Mouse (Mus musculus): ENCODE measurements around the gene Sema4a. TPM values are rescaled to one million over a fixed set of nuclear protein-coding genes. Genes with fewer than 3 reads are reported as not detected.

Gene Sema4a
- polyA plus RNA-seq, 1 experiment from 2014 or later: 1.7 TPM

DNA sequence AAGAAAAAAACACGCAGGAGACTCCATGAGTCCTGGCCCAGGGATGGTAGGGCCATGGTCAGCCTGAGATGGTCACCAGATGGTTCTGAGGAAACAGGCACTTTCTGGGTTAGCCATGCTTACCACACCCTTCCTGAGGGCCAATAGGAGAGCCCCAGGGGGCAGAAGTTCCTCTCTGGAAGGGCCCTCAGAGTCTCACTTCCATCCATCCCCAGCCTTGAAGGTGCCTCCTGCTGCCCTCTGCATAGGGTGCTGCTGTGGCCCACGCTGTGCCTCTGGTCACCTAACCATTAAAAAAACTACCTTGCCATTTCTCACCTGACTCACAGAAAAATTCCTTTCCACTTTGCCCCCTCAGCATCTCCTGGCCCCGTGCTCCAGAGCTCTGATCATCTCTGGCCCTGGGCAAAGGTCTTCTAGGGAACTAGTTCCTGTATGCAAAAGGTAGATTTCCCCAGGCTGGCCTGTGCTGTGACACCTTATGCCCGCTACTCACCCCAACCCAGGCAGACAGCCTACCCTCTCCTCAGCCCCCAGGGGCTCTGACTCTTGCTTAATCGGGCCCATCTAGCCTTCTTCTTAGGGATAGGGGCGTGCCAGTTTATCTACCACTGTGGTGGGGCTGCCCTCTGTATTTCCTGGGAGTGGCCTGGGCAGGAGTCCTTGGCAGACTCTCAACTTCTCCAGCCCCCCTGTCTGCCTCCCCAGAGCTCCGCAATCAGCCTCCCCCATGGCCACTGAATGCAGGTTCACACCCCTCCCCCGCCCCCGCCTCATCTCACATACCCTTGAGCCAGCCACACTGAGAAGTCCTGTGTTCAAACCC lies 6.0 kb downstream of the Sema4a start:
- Histone ChIP-seq H3K4me3 (no peak overlapping the region), H3K27me3 (replicated peaks) (peaks cover 94% of the 10 kb centered on the region), H3K4me2 (no peak overlapping the region), H3K9me3 (no peaks in the 10 kb centered on the region), H3K27ac (replicated peaks) (no peak overlapping the region), H3K9ac (peak overlapping the region; percentile 61; the same call in 1 of the 2 replicates), H3K36me3 (no peaks in the 10 kb centered on the region), H3K4me1 (peaks cover 9% of the 10 kb centered on the region)
- 33% methylated on average over 9 of the region's 9 CpGs for WGBS
- no peak for ATAC-seq (ENCODE audit: extremely low read depth, insufficient number of reproducible peaks, low FRiP score, low TSS enrichment)

DNA sequence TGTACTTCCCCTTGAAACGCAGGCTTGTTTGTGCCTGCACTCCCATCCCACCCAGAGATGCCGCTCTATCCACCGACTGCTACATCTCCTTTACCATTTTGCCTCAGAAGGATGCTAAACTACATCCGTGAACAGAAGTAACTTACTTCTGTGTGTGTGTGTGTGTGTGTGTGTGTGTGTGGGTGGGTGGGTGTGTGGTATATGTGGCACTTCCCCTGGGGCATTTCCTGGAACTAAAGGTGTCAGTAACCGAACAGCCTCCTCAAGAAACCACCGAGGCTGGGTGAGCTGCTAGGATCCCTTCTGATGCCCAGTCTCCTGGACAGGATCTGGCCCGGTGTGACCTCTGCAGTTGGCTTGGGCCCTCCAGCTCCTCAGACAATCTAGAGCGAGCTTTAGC lies 7.0 kb downstream of the Sema4a start:
- Histone ChIP-seq H3K27ac (replicated peaks) (no peak overlapping the region), H3K4me1 (peaks cover 18% of the 10 kb centered on the region), H3K36me3 (no peaks in the 10 kb centered on the region), H3K9ac (no peak overlapping the region), H3K9me3 (no peaks in the 10 kb centered on the region), H3K4me2 (no peak overlapping the region), H3K27me3 (replicated peaks) (peaks cover 93% of the 10 kb centered on the region), H3K4me3 (no peak overlapping the region)
- no peak for ATAC-seq (ENCODE audit: extremely low read depth, insufficient number of reproducible peaks, low FRiP score, low TSS enrichment)
- 73% methylated on average over 8 of the region's 8 CpGs for WGBS

DNA sequence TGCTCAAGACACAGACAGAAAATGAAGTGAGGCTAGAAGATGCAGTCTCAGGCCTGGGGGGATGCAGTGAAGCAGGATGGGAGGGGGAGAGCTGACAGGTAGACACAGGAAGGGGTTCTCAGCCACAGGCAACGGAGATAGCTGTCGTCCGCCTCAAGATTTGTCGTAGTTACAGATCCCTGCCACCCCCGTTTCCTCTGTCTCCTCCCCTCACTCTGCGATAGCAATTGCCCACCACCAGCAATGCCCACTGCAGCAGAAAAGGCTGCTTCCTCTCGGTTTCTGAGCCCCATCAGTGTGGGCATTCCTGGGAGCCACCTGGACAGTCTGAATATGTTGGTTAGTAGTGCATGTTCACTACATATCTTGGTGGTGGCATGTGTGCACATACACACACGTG lies 7.6 kb downstream of the Sema4a start:
- Histone ChIP-seq H3K27me3 (replicated peaks) (peaks cover 93% of the 10 kb centered on the region), H3K9me3 (no peaks in the 10 kb centered on the region), H3K27ac (replicated peaks) (no peak overlapping the region), H3K4me2 (no peak overlapping the region), H3K36me3 (no peaks in the 10 kb centered on the region), H3K9ac (no peak overlapping the region), H3K4me1 (peaks cover 18% of the 10 kb centered on the region), H3K4me3 (no peak overlapping the region)
- WGBS: 46% methylated on average over 8 of the region's 8 CpGs
- ATAC-seq (ENCODE audit: extremely low read depth, insufficient number of reproducible peaks, low FRiP score, low TSS enrichment): no peak

GRCm38 (mm10) chr3:88452716-88453115 lies 8.3 kb downstream of the Sema4a start:
- H3K4me3 ChIP-seq: no peak overlapping the region
- H3K27ac ChIP-seq (replicated peaks): no peak overlapping the region
- peaks cover 88% of the 10 kb centered on the region for H3K27me3 ChIP-seq (replicated peaks)
- peaks cover 24% of the 10 kb centered on the region for H3K4me1 ChIP-seq
- no peak for ATAC-seq (ENCODE audit: extremely low read depth, insufficient number of reproducible peaks, low FRiP score, low TSS enrichment)
- WGBS: 60% methylated on average over 6 of the region's 6 CpGs
- H3K36me3 ChIP-seq: no peaks in the 10 kb centered on the region
- no peaks in the 10 kb centered on the region for H3K9me3 ChIP-seq
- H3K9ac ChIP-seq: no peak overlapping the region
- H3K4me2 ChIP-seq: no peak overlapping the region

GRCm38 (mm10) chr3:88452246-88452645 lies 8.7 kb downstream of the Sema4a start:
- Histone ChIP-seq H3K9ac (no peak overlapping the region), H3K36me3 (no peaks in the 10 kb centered on the region), H3K27ac (replicated peaks) (no peak overlapping the region), H3K4me1 (peaks cover 27% of the 10 kb centered on the region), H3K4me3 (no peak overlapping the region), H3K27me3 (replicated peaks) (peaks cover 86% of the 10 kb centered on the region), H3K4me2 (no peak overlapping the region), H3K9me3 (no peaks in the 10 kb centered on the region)
- 61% methylated on average over 5 of the region's 5 CpGs for WGBS
- no peak for ATAC-seq (ENCODE audit: extremely low read depth, insufficient number of reproducible peaks, low FRiP score, low TSS enrichment)

DNA sequence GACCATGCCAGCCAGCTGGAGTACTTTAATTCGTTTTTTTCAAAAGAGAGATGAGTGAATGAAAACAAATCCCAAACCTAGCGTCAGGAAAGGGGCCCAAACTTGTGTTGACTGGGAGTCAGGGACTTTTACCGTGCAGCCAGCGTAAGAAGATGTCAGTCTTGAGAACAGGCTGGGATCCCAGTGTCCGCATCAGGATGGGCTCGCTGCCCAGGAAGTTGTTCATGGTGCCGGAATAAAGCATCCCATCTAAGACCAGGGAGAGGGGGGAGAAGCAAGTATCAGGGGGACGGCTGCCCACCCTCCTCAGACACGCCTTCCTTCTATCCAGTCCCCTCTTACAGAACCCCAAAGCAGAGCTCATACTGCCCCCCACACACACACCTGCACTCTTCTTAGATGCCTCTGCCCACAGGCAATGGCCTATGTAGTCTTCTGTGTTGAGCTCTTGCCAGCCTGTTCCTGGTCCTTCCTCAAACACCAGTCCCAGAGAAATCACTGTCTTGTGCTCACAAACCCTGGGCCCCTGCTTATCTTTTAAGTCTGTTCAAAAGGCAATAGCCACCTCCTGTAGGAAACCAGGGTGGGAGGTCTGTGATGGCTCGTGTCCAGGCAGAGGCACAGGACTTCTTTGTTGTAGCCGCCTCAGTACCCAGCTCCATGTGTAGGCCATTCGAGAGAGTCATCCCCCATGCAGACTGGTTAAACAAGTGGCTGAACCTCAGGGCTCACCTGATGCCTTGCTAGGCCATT lies 10.4 kb downstream of the Sema4a start:
- Histone ChIP-seq H3K4me2 (no peak overlapping the region), H3K4me3 (no peak overlapping the region), H3K36me3 (no peaks in the 10 kb centered on the region), H3K9ac (no peak overlapping the region), H3K9me3 (no peaks in the 10 kb centered on the region), H3K27ac (replicated peaks) (no peak overlapping the region), H3K4me1 (peaks cover 31% of the 10 kb centered on the region), H3K27me3 (replicated peaks) (peaks cover 74% of the 10 kb centered on the region)
- ATAC-seq (ENCODE audit: extremely low read depth, insufficient number of reproducible peaks, low FRiP score, low TSS enrichment): no peak
- WGBS: 66% methylated on average over 12 of the region's 12 CpGs

DNA sequence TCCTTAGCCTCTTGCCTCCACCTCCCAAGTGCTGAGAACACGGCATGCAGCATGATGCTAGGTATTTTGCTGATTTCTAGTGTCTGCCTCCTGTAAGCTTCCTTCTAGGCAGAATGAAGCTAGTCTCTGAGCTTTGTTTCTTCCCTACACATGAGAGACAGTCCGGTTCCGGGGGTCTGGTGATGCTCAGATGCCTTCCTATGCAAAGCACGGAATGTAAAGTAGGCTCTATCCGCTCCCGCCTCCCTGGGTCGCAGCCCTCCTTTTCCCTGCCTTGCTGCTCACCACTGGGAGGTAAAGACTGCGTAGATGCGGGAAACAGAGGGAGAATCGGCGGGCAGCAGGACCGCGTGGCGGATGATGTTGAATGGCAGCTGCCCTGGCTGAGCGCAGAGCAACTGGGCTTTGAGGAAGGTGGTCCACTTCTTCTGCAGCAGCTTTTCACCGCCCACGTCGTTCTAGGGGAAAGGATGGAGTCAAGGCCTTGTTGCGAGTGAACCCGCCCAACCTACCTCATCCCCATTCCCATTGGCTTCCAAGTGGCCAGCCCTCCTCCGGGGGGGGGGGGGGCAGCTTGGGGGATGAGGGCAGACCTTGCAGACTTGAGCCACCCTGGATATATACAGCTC lies 11.5 kb downstream of the Sema4a start:
- peaks cover 69% of the 10 kb centered on the region for H3K27me3 ChIP-seq (replicated peaks)
- no peak for ATAC-seq (ENCODE audit: extremely low read depth, insufficient number of reproducible peaks, low FRiP score, low TSS enrichment)
- H3K4me1 ChIP-seq: peaks cover 25% of the 10 kb centered on the region
- peak overlapping the region; percentile 34 for H3K4me3 ChIP-seq
- peak overlapping the region; percentile 64 for H3K4me2 ChIP-seq
- no peaks in the 10 kb centered on the region for H3K36me3 ChIP-seq
- no peak overlapping the region for H3K27ac ChIP-seq (replicated peaks)
- H3K9me3 ChIP-seq: no peaks in the 10 kb centered on the region
- 9% methylated on average over 21 of the region's 21 CpGs for WGBS
- H3K9ac ChIP-seq: peak overlapping the region; percentile 63; the same call in 1 of the 2 replicates

DNA sequence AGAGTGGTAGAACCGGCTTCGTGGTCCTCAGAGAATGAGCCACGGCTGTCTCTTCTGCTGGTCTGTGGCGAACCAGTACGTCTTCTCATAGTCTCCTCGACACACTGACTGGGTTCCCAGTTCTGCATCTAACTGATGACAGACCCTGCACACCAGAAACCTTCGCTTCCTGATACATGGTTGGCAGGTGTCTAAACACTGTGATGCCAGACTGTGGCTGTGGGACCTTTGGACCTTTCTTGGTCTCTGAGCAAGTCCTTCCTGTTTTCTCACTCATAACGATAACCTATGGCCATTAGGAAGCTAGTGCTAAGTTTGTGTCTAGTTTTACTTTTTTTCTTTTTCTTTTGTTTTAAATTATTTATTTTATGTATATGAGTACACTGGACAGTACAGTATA lies 12.5 kb downstream of the Sema4a start:
- no peak overlapping the region for H3K4me3 ChIP-seq
- ATAC-seq (ENCODE audit: extremely low read depth, insufficient number of reproducible peaks, low FRiP score, low TSS enrichment): no peak
- H3K36me3 ChIP-seq: no peaks in the 10 kb centered on the region
- no peaks in the 10 kb centered on the region for H3K9me3 ChIP-seq
- H3K27me3 ChIP-seq (replicated peaks): peaks cover 58% of the 10 kb centered on the region
- no peak overlapping the region for H3K4me2 ChIP-seq
- 87% methylated on average over 8 of the region's 8 CpGs for WGBS
- H3K4me1 ChIP-seq: peaks cover 25% of the 10 kb centered on the region
- no peak overlapping the region for H3K9ac ChIP-seq
- H3K27ac ChIP-seq (replicated peaks): no peak overlapping the region

- ATAC-seq (ENCODE audit: extremely low read depth, insufficient number of reproducible peaks, low FRiP score, low TSS enrichment): no peak
- Histone ChIP-seq H3K27ac (replicated peaks) (no peak overlapping the region), H3K36me3 (no peaks in the 10 kb centered on the region), H3K9me3 (no peaks in the 10 kb centered on the region), H3K27me3 (replicated peaks) (peaks cover 51% of the 10 kb centered on the region), H3K4me2 (no peak overlapping the region), H3K9ac (no peak overlapping the region), H3K4me3 (no peak overlapping the region), H3K4me1 (peaks cover 25% of the 10 kb centered on the region)
- WGBS: 47% methylated on average over 8 of the region's 8 CpGs
These were observed 13.3 kb downstream of the Sema4a start for GRCm38 (mm10) chr3:88447676-88448183.

DNA sequence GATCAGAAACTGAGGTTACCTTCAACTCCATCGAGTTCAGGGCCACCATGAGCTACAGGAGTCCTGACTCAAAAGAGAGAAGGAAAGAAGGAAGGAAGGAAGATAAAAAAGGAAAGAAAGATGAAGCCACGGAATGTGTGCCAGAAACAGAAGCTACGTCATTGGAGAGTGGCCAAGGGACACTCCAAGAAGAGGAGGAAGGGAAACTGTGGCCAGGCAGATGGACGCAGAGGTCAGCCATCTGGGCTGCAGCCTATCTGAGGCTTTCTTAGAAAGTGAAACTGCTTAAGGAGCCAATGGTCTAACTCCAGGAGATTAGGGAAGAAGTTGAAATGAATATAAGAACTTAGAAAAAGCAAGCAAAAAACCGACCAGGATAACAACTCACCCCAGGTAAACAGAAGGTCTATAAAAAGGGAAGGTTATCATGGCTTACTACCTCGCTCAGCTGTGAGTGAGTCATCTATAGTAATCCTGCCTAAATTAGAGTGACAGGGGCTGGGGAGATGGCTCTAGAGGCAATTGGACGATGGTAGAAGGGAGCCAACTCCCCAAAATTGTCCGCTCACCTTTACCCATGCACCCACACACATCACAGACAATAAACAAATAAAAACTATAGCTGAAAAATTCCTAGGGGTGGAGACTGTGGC lies 14.4 kb downstream of the Sema4a start:
- no peak for ATAC-seq (ENCODE audit: extremely low read depth, insufficient number of reproducible peaks, low FRiP score, low TSS enrichment)
- Histone ChIP-seq H3K4me1 (peaks cover 25% of the 10 kb centered on the region), H3K27ac (replicated peaks) (no peak overlapping the region), H3K27me3 (replicated peaks) (peaks cover 40% of the 10 kb centered on the region), H3K36me3 (no peaks in the 10 kb centered on the region), H3K4me2 (no peak overlapping the region), H3K4me3 (no peak overlapping the region), H3K9ac (no peak overlapping the region), H3K9me3 (no peaks in the 10 kb centered on the region)
- WGBS: 45% methylated on average over 8 of the region's 8 CpGs

GRCm38 (mm10) chr3:88442888-88443287 lies 18.1 kb downstream of the Sema4a start:
- no peaks in the 10 kb centered on the region for H3K36me3 ChIP-seq
- no peak for ATAC-seq (ENCODE audit: extremely low read depth, insufficient number of reproducible peaks, low FRiP score, low TSS enrichment)

More at GRCm38 (mm10) chr3:88442888-88443287, 18.1 kb downstream of the Sema4a start:
- Histone ChIP-seq H3K4me1 (peaks cover 30% of the 10 kb centered on the region), H3K9ac (no peak overlapping the region), H3K27me3 (replicated peaks) (peaks cover 19% of the 10 kb centered on the region; the same call in 1 of the 2 replicates), H3K27ac (replicated peaks) (no peak overlapping the region), H3K4me3 (no peak overlapping the region), H3K4me2 (no peak overlapping the region), H3K9me3 (no peaks in the 10 kb centered on the region)
- WGBS: 61% methylated on average over 7 of the region's 7 CpGs
